Mouse (Mus musculus): ENCODE measurements around the gene Nr2e3. TPM values are rescaled to one million over a fixed set of nuclear protein-coding genes. Genes with fewer than 3 reads are reported as not detected.

The Nr2e3 gene
- polyA plus RNA-seq, 1 experiment from 2014 or later, result not detected

DNA sequence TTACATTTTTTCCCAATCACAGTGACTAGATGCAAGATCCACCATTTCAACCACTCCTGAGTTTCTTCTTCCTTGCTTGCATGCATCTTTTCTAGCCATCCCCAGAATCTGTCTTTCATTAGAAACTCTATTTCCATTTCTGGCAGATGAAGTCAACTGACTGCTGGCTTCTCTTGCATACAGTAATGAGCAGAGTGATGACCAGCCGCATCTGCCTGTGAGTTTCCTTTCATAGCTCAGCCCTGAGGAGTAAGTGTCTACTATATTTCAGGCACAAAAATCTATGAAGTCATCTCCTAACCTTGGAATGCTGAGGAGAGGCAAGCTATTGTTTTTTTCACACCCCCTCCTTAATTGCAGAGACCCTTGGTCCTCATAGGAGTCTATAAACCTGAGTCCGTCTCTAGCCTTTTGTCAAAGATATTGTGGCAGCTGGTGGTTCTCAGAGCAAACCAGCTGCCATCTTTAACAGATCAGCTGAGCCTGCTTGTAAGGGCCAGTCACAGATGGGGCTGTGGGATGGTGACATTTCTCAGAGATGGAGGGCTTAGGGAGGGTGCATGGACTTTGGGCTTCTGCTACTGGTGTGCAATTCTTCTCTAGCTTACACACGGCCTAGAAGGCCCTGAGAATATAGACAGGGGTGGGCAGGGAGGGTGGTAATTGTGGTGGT lies 25.6 kb upstream of the Nr2e3 start:
- DNase-seq, result no peak
- Histone ChIP-seq H3K27ac (ENCODE audit: low read depth) (no peak overlapping the region), H3K4me1 (ENCODE audit: insufficient read depth) (no peaks in the 10 kb centered on the region), H3K27me3 (ENCODE audit: insufficient read depth, low read length) (no peaks in the 10 kb centered on the region), H3K4me3 (ENCODE audit: low read depth, low read length) (no peak overlapping the region), H3K9ac (no peak overlapping the region), H3K9me3 (ENCODE audit: low read depth, low read length) (no peaks in the 10 kb centered on the region), H3K36me3 (ENCODE audit: insufficient read depth) (peaks cover 3% of the 10 kb centered on the region; the same call in 1 of the 2 replicates), H3K4me2 (no peak overlapping the region)
- ATAC-seq (ENCODE audit: insufficient read depth), result no peak
- 83% methylated on average over 3 of the region's 3 CpGs for WGBS
- no peak for TF ChIP-seq CTCF (IDR thresholded peaks at IDR 0.05; ENCODE audit: low read depth)

DNA sequence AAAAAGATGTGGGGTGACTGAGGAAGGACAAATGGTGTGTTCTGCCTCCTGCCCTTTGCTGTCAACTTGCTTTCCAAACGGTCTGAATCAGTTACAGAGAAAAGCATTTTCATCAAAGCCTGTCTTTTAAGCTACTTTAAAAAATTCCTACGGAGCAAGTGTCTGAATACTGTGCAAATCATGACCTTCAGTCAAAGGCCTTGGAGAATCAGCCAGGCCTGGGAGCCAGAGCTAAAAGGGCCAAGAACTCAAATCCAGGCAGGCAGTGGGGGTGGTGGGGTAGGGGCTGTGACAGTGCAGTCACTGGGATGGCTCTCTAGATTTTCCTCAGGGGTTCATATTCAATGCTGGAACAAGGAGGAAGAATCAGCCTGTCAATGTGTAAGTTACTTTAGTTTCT lies 20.7 kb upstream of the Nr2e3 start:
- no peak for TF ChIP-seq CTCF (IDR thresholded peaks at IDR 0.05; ENCODE audit: low read depth)
- DNase-seq (no peak), ATAC-seq (ENCODE audit: insufficient read depth) (no peak)
- Histone ChIP-seq H3K9me3 (ENCODE audit: low read depth, low read length) (no peaks in the 10 kb centered on the region), H3K4me3 (ENCODE audit: low read depth, low read length) (no peak overlapping the region), H3K27me3 (ENCODE audit: insufficient read depth, low read length) (no peaks in the 10 kb centered on the region), H3K27ac (ENCODE audit: low read depth) (no peak overlapping the region), H3K9ac (no peak overlapping the region), H3K4me1 (ENCODE audit: insufficient read depth) (no peaks in the 10 kb centered on the region), H3K4me2 (no peak overlapping the region), H3K36me3 (ENCODE audit: insufficient read depth) (peaks cover 3% of the 10 kb centered on the region; the same call in 1 of the 2 replicates)
- WGBS, result 59% methylated on average over 2 of the region's 2 CpGs

DNA sequence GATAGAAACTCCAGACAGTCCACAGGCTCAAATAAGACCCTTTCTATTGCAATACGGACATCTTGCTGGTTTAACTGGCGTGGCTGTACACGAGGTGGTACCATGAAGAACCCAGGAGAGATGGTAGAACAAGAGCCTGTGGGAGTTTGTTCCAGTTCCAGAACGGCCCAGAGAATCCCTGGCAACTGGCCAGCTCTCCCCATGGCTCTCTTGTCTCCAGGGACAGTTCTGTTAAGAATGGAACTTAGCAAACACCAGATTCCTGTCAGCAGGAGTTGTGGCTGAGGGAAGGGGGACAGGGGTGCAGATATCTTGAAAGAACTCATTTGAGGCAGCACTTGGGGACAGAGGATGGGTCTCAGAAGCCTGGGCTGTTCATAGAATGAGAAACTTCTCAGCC lies 10.8 kb upstream of the Nr2e3 start:
- WGBS, result 59% methylated on average over 4 of the region's 4 CpGs
- H3K27me3 ChIP-seq (ENCODE audit: insufficient read depth, low read length), result no peaks in the 10 kb centered on the region
- no peak for TF ChIP-seq CTCF (IDR thresholded peaks at IDR 0.05; ENCODE audit: low read depth)

DNA sequence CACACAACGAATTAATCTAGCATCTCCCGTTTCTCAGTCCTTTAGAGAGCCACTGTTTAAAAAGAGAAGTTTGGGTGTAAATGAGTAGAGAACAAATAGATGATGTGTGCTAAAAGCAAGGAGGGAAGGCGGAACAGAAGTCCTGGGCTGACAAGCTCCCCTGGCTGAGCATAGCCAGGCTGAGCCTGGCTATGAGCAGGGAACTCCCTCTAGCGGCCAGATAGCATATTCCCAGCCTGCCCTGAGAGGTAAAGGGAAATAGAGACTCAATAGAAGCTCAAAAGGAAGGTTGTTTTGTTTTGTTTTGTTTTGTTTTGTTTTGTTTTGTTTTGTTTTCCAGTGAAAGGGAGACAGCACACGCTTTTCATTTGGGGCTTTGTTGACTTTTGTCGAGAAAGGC lies 8.9 kb upstream of the Nr2e3 start:
- Histone ChIP-seq H3K4me3 (ENCODE audit: low read depth, low read length) (no peak overlapping the region), H3K9me3 (ENCODE audit: low read depth, low read length) (no peaks in the 10 kb centered on the region), H3K27me3 (ENCODE audit: insufficient read depth, low read length) (no peaks in the 10 kb centered on the region), H3K36me3 (ENCODE audit: insufficient read depth) (no peaks in the 10 kb centered on the region), H3K27ac (ENCODE audit: low read depth) (no peak overlapping the region), H3K4me1 (ENCODE audit: insufficient read depth) (peaks cover 3% of the 10 kb centered on the region), H3K9ac (no peak overlapping the region), H3K4me2 (no peak overlapping the region)
- WGBS, result 27% methylated on average over 6 of the region's 6 CpGs
- ATAC-seq (ENCODE audit: insufficient read depth), result no peak
- TF ChIP-seq CTCF (IDR thresholded peaks at IDR 0.05; ENCODE audit: low read depth), result peak; percentile 88
- DNase-seq, result peak; percentile 90

More for the DNA sequence above, 10.8 kb upstream of the Nr2e3 start:
- Histone ChIP-seq H3K9me3 (ENCODE audit: low read depth, low read length) (no peaks in the 10 kb centered on the region), H3K4me3 (ENCODE audit: low read depth, low read length) (no peak overlapping the region), H3K36me3 (ENCODE audit: insufficient read depth) (no peaks in the 10 kb centered on the region), H3K4me2 (no peak overlapping the region), H3K27ac (ENCODE audit: low read depth) (no peak overlapping the region), H3K9ac (no peak overlapping the region), H3K4me1 (ENCODE audit: insufficient read depth) (no peaks in the 10 kb centered on the region)
- peak; percentile 37 for DNase-seq
- ATAC-seq (ENCODE audit: insufficient read depth), result no peak

DNA sequence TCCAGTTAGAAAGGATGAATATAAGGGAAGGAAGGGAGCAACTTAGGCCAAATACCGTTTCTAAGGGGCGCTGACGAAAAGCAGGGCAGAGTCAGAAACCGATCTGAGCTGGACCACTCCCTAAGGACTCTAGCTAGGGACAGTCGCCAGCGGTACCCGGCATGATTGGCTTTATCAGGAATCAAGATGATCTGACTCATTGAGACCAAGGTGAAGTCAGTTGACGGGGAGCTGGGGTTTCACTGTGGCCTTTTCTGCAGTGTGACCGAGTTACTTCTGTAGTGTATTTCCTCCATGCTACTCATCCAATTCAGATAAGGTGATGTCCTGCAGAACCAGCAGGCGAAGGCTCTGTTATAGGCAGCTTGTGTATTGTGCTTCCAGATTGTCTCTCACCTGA lies 4.6 kb upstream of the Nr2e3 start:
- WGBS, result 62% methylated on average over 10 of the region's 10 CpGs
- Histone ChIP-seq H3K27ac (ENCODE audit: low read depth) (no peak overlapping the region), H3K4me1 (ENCODE audit: insufficient read depth) (peaks cover 3% of the 10 kb centered on the region), H3K4me3 (ENCODE audit: low read depth, low read length) (no peak overlapping the region), H3K9ac (no peak overlapping the region), H3K4me2 (no peak overlapping the region), H3K9me3 (ENCODE audit: low read depth, low read length) (no peaks in the 10 kb centered on the region), H3K36me3 (ENCODE audit: insufficient read depth) (no peaks in the 10 kb centered on the region), H3K27me3 (ENCODE audit: insufficient read depth, low read length) (no peaks in the 10 kb centered on the region)
- ATAC-seq (ENCODE audit: insufficient read depth) (no peak), DNase-seq (no peak)
- TF ChIP-seq CTCF (IDR thresholded peaks at IDR 0.05; ENCODE audit: low read depth), result no peak

DNA sequence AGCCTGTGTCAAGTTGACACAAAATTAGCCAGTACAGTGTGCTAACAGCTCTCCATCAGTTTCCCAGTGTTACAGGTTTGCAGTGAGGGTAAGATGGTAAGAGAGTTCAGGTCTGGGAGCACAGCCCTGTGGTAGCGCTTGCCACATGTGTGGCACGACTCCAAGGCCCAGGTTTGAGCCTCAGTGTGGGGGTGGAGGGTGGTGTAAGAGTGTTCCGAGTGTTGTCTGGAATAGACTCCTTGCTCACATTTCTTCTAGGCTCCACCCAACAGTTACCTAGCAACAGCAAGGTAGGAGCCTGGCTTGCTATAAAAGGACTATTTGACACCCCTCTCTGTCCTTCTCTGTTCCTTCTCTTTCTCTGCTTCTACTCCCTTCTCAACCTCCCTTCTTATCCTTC lies 3.9 kb upstream of the Nr2e3 start:
- Histone ChIP-seq H3K4me1 (ENCODE audit: insufficient read depth) (peaks cover 3% of the 10 kb centered on the region), H3K4me2 (no peak overlapping the region), H3K4me3 (ENCODE audit: low read depth, low read length) (no peak overlapping the region), H3K9me3 (ENCODE audit: low read depth, low read length) (no peaks in the 10 kb centered on the region), H3K36me3 (ENCODE audit: insufficient read depth) (no peaks in the 10 kb centered on the region), H3K27ac (ENCODE audit: low read depth) (no peak overlapping the region), H3K9ac (no peak overlapping the region), H3K27me3 (ENCODE audit: insufficient read depth, low read length) (no peaks in the 10 kb centered on the region)
- DNase-seq (peak; percentile 53), ATAC-seq (ENCODE audit: insufficient read depth) (peak; percentile 52; the same call in 1 of the 2 replicates)
- WGBS, result 35% methylated on average over 3 of the region's 3 CpGs
- no peak for TF ChIP-seq CTCF (IDR thresholded peaks at IDR 0.05; ENCODE audit: low read depth)

DNA sequence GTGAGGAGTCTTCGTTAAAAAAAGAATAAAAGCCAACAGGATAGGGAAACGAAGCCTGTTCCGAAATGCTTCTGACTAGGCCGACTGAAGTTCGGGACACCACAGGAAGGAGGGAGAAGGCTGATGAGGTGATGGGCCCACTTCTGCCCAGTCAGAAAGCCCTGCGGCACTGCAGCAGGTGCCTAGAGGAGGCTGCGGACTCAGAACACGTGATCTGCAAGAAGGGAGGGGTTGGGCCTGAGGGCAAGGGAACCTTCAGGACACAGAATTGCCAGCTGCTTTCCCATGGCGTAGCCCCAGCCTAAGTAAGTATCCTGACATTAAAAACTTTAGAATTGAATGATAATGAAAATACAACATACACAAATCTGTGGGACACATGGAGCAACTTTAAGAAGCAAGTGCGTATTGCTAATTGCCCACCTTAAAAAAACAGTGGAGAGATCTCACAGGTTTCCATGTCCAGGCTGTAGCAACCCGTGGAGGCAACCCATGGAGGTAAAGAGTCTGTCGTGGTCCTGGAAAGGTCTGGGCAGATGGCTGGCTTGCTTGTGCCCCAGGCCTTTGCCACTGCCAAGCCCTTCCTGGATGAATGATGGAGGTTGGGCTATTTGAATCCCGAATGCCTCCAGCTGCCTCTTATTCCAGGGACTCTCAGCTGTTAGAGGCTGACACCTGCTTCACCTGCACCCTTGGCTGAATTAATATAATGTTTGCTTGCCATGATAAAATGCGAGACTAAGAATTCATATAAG lies 919 bp upstream of the Nr2e3 start:
- 59% methylated on average over 14 of the region's 14 CpGs for WGBS
- no peak for ATAC-seq (ENCODE audit: insufficient read depth)

More for the DNA sequence above, 919 bp upstream of the Nr2e3 start:
- Histone ChIP-seq H3K4me1 (ENCODE audit: insufficient read depth) (peaks cover 3% of the 10 kb centered on the region), H3K27me3 (ENCODE audit: insufficient read depth, low read length) (no peaks in the 10 kb centered on the region), H3K9ac (no peak overlapping the region), H3K4me3 (ENCODE audit: low read depth, low read length) (no peak overlapping the region), H3K36me3 (ENCODE audit: insufficient read depth) (no peaks in the 10 kb centered on the region), H3K4me2 (no peak overlapping the region), H3K9me3 (ENCODE audit: low read depth, low read length) (no peaks in the 10 kb centered on the region), H3K27ac (ENCODE audit: low read depth) (no peak overlapping the region)
- DNase-seq, result no peak
- TF ChIP-seq CTCF (IDR thresholded peaks at IDR 0.05; ENCODE audit: low read depth), result no peak

All from lung, embryonic 14.5 days (tissue).